In the genomic region with DNA sequence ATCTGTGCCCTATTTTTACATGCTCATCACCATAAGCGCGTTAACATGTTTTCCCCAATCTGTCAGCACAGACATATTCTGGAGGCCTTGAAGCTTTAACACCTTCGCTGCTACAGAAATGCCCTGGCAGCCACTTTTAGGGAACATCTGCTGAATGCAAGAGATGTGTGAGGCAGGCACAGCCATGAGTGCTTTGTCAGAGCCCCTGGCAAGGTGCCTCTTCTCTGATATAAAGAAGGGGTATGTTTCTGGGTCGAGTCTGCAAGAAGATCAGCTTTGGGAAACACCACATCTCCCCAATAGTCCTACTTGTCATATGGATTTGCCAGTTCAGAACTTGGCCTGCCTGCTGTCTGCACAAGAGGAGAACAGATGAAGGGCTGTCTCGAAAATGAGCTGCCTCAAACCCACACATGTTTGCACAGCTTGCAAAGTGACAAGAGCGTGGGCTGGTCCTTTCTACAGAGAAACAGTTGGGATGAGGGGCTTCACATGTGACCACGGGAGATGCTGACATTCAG, we compare ENCODE assay signal across 14 mouse cellular contexts.
DNase-seq lines count a peak whose midpoint lies in the region; ATAC-seq and TF ChIP-seq lines count a peak whose summit lies in the region.
"Had no signal": no experiment of that assay in that cellular context is flagged by ENCODE, and none has a peak within 500 bp of the region (broad histone marks: within the 10 kb centered on the region; RNA-seq: fewer than 3 reads in every experiment).

No protein-coding gene starts in this region.

- H3K36me3 ChIP-seq in thymus, adult 2 months (ENCODE audit: control insufficient read depth, insufficient read depth, low read length), result no peaks in the 10 kb centered on the region
- H3K36me3 ChIP-seq: heart, embryonic 12.5 days; hindbrain, embryonic 15.5 days; liver, embryonic 15.5 days had no signal

- no peak overlapping the region for H3K27ac ChIP-seq in thymus, adult 2 months (ENCODE audit: control insufficient read depth, insufficient read depth, low read length)
- H3K27ac ChIP-seq: hindbrain, embryonic 15.5 days; liver, embryonic 15.5 days; macrophage had no signal

- no peak for TF ChIP-seq CTCF in thymus, adult 2 months (IDR thresholded peaks at IDR 0.05; ENCODE audit: borderline replicate concordance, control insufficient read depth, extremely low read depth, insufficient read depth, low read length, poor library complexity)

- DNase-seq in cerebellum, postnatal 14 days, result peak; percentile 30 to 40
- no peak for DNase-seq in cerebellum, postnatal 36 days
- DNase-seq in frontal cortex, adult 2 months (ENCODE audit: extremely low spot score in 1 of 2, low spot score in 1 of 2), result peak; percentile 90 to 92
- peak; percentile 42 to 52 for DNase-seq in layer of hippocampus, postnatal 25 days (ENCODE audit: extremely low spot score in 1 of 2, low spot score in 1 of 2)
- DNase-seq in right cerebral cortex, adult 2 months (ENCODE audit: low spot score in 2 of 2), result peak; percentile 84
- no peak for DNase-seq in kidney, postnatal 10 days
- DNase-seq in thymus, adult 2 months, result no peak
- DNase-seq: embryo, embryonic 11 days; kidney, postnatal 36 days had no signal

- WGBS in thymus, adult 2 months, result 84% methylated on average over 7 of the region's 7 CpGs

- ATAC-seq in activated CD4-positive, CD25-positive, alpha-beta regulatory T cell, adult 4 months, result no peak

- TF ChIP-seq POLR2A in thymus, adult 2 months (IDR thresholded peaks at IDR 0.05; ENCODE audit: control insufficient read depth, extremely low read depth, insufficient read depth, low read length, poor library complexity), result no peak

- H3K4me1 ChIP-seq in thymus, adult 2 months (replicated peaks; ENCODE audit: control insufficient read depth, insufficient read depth, low read length), result no peaks in the 10 kb centered on the region
- H3K4me1 ChIP-seq: heart, embryonic 12.5 days; hindbrain, embryonic 15.5 days; liver, embryonic 15.5 days had no signal

- no peaks in the 10 kb centered on the region for H3K27me3 ChIP-seq in thymus, adult 2 months (ENCODE audit: control insufficient read depth, insufficient read depth, low read length)
- H3K27me3 ChIP-seq: heart, embryonic 12.5 days; hindbrain, embryonic 15.5 days; liver, embryonic 15.5 days had no signal

- no peak overlapping the region for H3K4me3 ChIP-seq in thymus, adult 2 months (ENCODE audit: control insufficient read depth, insufficient read depth, low read length)
- H3K4me3 ChIP-seq: heart, embryonic 12.5 days; hindbrain, embryonic 15.5 days; liver, embryonic 15.5 days had no signal

Comparison
In these comparisons a context has a peak if more than half of its experiments do, and no peak if none do; other contexts are left out.
1. DNase-seq: peak in cerebellum, postnatal 14 days (2 of 2), frontal cortex, adult 2 months (2 of 2), layer of hippocampus, postnatal 25 days (2 of 2) and right cerebral cortex, adult 2 months (2 of 2); none in cerebellum, postnatal 36 days (0 of 2), kidney, postnatal 10 days (single experiment) and thymus, adult 2 months (single experiment).